Mouse (Mus musculus): ENCODE measurements around the gene Mat2a.
A peak's percentile ranks its signal among the peaks of the same experiment; 100 is the strongest.
"Not testable (repeated sequence)": the region's sequence is repeated elsewhere in the genome, so short reads cannot be mapped to it uniquely, and the experiment has no call there.

Mat2a gene

DNA sequence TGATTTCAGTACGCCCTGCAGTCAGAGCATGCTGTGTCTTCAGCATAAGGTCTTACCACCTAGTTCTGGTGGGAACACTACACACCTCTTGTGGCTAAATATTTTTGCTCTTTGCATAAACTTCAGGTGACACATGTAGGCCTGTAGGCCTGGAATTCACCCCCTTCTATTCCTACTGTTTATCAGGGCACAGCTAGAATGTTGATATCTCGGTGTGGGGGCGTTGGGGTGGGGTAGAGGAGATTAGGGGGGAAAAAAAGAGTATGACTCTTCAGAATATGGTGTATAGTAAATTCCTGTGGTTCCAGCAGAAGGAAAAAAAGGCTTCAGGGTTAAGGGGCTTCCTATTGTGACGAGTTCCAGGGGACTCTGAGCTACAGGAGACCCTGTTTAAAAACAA is 17.2 kb upstream of the Mat2a start:
- no peak for DNase-seq (ENCODE audit: extremely low spot score, low spot score)

DNA sequence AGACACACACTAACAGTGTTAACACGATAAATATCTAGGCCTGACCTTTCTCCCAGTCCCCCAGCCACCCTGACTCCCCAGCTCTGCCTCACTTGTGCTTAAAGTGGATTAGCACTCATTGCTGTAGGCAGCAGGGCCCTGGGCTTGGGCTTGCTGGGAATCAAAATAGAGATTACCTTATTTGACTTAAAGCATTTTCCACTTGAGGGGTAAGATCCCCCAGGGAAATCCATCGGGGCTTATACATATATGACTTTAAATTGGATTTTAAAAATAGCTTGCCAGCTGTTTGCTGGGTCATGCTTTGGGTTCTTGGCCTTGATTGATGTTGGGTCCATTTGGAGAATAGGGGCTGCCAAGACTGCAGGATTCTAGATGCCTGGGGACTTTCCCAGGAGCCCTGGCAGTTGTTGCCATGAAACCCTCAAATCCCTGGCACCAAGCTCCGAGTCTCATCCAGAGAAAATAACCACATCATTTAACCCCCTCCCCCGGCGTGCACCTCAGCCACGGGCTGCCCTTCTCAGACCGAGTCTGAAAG is 15.5 kb upstream of the Mat2a start:
- DNase-seq (ENCODE audit: extremely low spot score, low spot score), result no peak

DNA sequence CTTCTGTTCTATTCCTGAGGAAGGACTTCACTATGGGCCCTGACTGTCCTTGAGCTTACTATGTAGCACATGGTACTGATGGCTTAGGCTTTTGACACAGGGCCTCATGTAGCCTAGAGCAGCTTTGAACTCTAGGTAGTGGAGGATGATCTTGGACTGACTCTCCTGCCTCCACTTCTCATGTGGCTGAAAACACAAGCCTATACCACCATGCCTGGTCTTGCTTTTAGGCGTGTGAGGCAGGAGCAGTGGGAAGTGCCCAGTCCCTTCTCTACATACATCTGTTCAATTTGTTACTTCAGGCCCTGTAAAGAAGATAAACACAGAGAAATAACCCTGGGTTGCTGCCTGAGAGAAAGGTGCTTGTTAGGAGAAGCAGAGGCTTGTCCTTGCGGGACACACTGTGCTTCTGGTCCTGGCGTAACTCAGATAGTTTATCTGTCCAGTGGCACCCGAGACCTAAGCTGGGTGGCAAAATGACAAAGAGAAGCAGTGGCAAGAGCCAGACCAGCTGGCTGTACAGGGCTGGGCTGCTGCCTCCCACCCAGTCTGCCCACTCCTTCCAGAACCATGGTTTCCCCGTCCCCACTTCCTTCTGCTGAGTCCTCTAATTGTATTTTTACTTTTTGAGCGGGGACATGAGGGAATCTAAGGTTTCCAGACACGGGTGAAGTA is 14.9 kb upstream of the Mat2a start:
- no peak for DNase-seq (ENCODE audit: extremely low spot score, low spot score)

DNA sequence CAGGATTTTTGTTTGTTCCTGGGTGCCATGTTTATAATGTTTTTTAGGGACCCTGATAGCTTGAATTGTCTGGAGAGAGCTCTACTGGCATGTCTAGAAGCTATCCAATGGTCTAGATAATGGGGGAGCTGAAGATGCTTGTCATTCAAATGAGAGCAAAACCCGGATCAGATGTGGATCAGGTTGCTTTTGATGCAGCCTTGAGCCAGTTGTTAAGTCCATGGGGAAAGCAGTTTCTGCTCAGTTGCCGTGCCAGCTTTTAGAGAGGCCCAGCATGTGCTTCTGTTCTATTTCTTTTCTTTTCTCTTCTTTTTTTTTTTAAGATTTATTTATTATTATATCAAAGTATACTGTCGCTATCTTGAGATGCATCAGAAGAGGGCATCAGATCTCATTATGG is 14.2 kb upstream of the Mat2a start:
- DNase-seq (ENCODE audit: extremely low spot score, low spot score), result no peak

DNA sequence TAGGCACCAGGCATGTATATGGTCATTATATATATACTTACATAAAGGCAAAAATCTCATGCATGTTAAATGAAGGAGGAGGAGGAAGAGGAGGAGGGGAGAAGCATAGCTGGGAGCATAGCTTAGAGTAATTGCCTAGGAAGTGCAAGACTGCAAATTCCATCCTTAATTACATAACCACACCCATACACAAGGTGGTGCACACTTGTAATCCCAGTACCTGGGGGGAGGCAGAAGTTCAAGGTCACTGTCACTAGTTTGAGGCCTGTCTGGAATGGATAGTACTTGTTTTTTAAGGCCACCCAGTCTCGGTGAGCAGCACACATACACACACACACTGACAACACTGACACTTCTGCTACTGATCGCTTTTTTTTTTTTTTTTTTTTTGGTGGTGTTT is 13.0 kb upstream of the Mat2a start:
- DNase-seq (ENCODE audit: extremely low spot score, low spot score), result no peak

DNA sequence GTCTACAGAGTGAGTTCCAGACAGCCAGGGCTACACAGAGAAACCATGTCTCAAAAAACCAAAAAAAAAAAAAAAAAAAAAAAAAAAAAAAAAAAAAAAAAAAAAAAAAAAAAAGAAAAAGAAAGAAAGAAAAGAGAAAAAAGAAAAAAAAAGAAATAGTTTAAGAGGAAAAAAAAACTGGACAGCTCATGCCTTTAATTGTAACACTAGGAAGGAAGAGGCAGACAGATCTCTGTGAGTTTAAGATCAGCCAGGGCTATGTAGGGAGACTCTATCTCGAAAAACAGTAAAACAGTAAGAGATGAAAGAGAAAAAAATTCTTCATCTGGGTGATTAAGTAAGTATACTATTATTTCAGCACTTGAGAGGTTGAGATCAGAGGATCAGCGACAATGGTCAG is 12.4 kb upstream of the Mat2a start:
- DNase-seq (ENCODE audit: extremely low spot score, low spot score), result not testable (repeated sequence)

DNA sequence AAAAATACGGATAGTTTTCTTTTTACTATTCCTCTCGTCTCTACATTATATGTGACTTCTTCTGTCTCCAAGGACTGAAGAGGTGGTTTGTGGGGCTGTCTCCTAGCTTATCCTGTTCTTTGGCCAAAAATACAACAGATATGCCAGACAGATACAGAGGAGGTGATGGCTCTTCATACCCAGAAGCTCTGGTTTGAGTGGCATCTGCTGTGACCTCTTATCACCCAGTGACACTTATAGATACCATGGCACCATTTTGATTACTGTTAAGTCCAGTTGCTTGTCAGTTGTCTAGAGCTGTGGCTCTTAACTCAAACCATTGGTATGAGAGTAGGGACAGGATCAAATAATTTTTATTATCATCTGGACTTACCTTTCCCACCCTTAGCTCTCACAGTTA is 8.1 kb upstream of the Mat2a start:
- DNase-seq (ENCODE audit: extremely low spot score, low spot score), result no peak

DNA sequence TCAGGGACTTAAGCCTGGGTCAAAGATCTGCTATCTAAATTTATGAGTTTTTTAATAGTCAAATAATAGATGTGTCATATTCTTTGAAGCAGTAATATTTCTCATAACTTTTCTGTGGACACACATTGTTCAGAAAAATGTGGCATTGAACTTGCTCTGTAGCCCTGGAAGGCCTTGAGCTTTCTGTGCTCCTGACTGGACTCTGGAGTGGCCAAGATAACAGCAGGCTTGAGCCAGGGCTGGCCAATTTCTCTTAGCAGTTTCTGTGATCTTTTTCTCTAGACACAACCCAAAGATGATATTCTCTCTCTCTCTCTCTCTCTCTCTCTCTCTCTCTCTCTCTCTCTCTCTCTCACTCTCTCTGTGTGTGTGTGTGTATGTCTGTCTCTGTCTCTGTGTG is 5.7 kb upstream of the Mat2a start:
- no peak for DNase-seq (ENCODE audit: extremely low spot score, low spot score)

DNA sequence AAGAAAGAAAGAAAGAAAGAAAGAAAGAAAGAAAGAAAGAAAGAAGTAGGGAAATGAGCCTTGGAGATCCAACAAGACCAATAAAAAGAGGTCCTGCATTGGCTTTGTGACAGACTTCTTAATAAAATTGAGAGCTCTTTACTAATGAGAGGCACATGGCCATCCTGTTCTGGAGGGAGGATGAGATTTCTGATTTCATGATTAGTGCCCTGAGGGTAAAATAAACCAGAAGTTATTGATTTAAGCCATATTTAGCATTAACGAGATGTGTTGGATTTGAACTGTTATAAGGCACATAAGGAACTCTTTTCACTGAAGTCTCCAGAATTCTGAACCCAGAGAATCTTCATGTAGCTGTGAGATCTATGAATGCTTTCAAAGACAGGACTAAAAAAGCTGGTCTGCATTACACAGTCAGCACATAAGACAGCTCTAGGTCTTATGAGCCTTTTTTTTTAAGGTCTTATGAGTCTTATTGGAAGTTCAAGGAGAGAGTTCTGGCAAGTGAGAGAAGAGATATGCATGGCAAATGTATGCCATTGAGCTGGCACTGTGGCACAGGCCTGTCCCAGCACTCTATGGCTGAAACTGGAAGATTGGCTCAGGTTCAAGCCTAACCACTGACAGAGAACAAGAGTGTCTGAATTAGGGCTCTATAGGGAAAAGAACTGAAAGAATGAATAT is 3.7 kb upstream of the Mat2a start:
- DNase-seq (ENCODE audit: extremely low spot score, low spot score), result no peak

DNA sequence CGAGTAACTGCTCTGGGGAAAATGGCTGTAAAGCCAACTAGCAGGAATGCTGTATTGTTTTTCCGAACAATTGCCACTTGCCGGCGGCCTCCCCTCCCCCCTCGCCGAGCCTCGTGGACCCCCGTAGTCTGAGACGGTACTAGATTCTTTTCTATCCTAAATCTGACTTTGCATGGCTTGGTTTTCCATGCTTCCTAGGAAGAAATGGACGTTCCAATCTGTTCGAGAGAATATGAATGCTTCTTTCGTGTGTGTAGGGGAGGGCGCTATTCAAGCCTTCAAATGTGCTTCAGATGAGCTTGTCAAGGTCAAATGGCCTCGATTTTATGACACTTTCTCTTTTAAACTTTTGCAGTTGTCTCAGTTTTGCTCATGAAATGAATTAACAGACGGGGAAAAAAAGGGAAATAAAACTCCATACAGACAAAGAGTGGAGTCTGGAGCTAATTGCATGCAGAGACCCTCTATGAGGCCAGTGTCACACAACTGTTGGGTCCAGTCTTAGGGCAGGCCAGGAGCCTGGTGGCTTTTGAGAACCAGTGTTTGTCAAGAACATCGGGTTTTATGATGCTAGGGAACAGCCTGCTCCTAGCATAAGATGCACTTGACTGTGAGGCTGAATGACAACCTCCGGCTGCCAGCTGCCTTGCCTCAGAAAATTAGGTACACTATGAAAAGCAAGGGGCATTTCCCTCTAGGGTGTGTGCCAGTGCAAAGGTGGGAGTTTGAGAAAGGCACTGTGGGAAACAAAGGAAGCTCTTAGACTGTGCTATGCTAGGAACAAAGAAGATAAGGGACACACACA is 1.0 kb upstream of the Mat2a start:
- peak; percentile 45 for DNase-seq (ENCODE audit: extremely low spot score, low spot score)

DNA sequence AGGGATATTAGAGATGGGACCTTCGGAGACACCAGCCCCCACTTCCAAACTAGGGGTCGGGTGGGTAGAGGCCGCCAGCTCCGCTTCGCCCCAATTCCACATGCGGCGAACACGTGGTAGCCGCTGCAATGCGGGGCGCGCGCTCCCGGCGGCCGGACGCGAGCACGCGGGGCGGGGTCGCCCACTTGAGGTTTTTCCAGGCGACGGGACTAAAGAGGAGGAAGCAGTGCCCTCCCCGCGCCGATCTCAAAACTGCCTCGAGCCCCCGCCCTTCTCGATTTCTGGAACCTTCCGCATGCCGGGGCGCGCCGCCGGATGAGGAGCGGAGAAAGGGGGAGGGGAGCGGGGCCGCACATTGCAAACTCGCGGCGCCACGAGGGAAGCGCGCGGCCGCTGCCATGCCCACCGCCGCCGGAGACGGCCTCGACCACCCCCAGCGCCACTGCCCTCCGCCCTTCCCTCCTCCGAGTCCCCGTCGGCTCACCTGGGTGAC is 450 bp downstream of the Mat2a start:
- DNase-seq (ENCODE audit: extremely low spot score, low spot score), result peak; percentile 84

DNA sequence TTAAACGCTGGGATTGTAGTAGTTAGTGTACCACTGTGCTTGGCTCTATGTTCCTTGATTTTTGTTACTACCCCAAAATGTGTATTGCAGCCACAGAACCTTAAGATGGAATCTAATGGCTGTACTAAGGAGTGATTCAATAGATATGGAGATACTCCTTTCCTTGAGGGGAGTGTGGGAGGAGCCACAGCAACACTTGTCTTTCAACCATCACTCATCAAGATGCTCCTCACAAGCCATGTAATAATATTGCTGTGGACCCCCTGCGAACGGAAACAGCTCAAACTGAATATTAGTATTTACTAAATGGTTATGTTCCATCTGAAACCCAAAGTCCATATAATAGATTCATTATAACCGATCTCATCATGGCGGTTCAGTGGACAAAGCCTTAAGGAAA is 1.1 kb downstream of the Mat2a start:
- DNase-seq (ENCODE audit: extremely low spot score, low spot score), result peak; percentile 20

DNA sequence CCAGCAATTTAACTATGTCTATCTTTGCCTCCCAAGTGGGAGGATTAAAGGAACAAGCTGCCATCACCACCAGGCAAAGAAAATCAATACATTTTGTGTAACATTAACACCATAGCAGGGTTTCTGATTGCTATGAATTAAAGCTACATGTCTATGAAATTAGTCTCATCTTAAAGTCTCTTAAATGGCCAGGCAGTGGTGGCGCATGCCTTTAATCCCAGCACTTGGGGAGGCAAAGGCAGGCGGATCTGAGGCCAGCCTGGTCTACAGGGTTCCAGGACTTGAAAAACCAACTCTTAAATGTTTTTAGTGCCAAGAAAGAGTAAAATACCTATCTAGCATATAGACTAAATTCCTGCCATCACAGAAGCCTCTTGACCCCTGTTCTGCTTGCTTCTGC is 7.2 kb downstream of the Mat2a start:
- no peak for DNase-seq (ENCODE audit: extremely low spot score, low spot score)

DNA sequence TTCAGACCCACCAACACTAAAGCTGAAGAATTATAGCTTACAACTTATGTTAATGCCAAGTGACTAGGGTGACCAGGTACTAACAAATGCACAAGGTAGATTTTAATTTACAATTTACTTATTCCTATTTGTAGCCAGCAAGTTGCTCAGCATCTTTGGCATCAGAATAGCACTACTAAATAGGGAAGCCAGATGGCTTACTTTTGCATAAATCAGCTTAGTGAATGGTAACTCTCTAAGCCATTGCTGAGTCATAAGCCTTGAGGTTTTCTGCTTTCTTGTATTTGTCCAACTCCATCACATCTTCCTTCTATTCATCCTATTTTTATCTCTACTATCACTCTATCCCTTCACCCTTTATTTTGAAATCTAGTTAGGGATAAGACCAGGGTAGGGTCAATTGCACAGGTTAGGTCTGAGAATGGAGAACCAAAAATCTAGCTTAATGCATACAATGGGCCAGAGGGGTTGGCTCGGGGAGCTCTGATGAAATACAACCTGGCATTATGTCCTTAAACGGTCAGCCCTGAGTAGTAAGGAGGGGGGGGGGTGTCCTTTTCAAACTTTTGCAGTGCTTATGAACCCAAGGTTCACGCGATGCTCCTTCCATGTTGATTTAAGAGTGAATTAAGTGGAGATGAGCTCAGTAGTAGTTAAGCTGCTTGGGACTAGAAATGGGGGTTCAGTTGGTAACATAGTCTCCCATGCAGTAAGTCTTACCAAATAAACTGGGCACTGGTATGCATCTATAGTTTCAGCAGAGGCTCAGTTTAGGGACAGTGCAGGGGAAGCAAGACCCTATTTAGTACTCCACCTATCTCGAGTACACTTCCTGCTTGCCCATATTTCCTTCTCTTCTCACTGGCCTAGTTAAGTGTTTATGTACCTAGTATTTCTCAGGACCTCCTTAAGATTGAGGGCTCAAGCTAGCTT is 8.1 kb downstream of the Mat2a start:
- DNase-seq (ENCODE audit: extremely low spot score, low spot score), result peak; percentile 20

DNA sequence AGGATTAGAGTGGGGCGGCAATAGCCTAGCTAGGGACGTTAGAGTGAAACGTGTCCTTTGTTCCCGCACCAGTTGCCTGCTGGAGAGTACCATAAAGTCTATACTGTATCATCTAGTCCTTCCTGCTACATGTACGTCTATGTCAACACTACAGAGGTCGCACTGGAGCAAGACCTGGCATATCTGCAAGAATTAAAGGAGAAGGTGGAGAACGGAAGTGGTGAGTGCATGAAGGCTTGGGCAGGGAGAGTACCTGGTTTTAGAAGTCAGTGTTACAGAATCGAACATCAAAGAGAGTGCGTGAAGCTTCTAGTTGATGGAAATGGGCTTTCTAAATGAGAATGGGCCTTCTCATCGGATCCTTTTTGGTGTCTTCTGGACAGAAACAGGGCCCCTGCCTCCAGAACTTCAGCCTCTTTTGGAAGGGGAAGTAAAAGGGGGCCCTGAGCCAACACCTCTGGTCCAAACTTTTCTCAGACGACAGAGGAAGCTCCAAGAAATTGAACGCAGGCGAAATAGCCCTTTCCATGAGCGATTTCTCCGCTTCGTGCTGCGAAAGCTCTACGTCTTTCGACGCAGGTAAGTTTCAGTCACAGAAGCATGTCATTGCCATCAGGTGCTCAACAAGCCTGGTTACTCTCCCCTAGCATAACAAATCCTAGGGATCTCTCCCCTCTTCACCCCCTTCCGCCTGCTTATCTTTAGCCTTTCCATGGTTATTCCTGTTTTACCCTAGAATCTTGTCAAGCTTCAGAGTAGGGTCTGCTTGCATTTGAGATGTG is 10.1 kb downstream of the Mat2a start:
- no peak for DNase-seq (ENCODE audit: extremely low spot score, low spot score)

DNA sequence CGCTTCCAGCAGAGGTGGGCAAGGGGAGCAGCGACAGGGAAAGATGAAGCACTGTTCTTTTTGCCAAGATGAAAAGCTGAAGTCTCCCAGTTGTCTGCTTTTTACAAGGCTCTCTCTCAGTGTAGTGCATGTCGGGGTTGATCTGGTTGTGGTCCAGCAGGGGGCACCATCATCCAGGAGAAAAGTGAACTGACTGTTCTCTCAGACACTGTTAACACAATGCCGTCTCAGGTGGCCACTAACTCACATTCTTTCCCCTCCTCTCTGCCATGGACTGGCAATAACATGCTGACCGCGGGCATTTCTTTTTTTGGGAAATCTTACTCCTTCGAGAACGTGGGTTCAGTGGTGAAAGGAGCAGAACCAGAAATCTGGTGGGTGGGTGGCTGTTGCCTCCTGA is 11.3 kb downstream of the Mat2a start:
- DNase-seq (ENCODE audit: extremely low spot score, low spot score), result peak; percentile 70

DNA sequence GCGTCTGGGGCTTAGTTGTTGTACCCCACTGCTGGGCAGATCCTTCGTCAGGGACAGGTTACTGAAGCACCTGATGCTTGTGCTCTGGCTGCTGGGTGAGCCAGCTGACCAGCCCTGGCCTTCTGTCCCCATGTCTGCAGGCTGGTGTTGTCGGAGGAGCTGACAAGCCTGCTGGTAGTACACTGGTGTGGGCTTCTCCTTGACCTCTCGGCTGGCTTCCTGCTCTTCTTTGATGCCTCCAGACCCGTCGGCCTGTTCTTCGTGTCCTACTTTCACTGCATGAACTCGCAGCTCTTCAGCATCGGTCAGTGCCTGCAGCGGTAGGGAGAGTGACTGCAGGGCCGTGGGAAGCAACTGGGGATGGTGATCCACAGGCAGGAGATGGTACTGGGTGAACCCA is 13.7 kb downstream of the Mat2a start:
- no peak for DNase-seq (ENCODE audit: extremely low spot score, low spot score)

DNA sequence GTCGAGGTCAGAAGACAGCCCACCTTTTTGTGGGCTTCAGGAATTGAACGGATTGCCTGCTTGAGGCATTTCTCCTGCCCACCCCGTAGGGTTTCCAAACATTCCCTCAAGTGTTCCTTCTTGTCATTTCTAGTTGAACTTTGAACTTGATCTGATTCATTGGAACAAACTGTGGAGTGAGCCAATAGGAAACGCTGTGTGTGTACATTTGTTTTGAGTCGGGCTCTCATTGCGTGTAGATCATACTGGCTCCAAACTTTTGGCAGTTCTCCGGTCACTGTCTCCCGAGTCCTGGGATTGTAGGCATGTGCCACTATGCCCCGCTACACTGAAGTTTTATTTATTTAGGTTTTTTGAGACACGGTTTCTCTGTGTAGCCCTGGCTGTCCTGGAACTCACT is 18.5 kb downstream of the Mat2a start:
- DNase-seq (ENCODE audit: extremely low spot score, low spot score), result no peak

DNA sequence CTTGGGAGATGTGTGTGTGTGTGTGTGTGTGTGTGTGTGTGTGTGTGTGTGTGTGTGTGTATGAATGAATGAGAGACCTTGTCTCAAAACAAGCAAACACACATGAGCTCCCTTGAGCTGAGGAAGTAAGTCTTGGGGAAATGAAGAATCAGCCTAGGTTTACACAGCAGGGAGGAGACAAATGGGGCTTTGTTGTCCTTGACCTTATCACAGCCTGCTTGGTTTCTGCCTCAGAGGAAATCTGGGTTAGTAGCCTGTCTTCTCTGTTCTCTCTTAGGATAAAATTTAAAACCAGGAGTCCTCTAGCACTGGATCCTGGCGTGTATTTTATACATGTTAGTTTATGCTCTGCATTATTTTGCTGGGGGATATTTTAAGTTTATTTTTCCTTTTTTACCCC is 19.6 kb downstream of the Mat2a start:
- no peak for DNase-seq (ENCODE audit: extremely low spot score, low spot score)

DNA sequence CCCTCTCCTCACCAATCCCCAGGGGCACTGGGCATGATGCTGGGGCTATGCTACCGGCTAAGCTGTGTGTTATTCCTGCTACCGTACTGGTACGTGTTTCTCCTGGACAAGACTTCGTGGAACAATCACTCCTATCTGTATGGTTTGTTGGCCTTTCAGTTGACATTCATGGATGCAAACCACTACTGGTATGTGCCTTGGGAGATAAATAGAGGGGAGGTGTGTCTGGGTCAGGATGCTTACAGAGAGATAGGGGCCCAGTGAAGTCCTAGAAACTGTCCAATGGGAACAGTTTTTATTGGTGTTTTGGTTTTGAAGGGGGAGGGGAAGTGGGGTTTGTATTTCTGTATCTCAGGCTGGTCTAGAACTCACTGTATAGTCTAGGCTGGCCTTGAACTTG is 21.1 kb downstream of the Mat2a start:
- DNase-seq (ENCODE audit: extremely low spot score, low spot score), result no peak
